Mouse (Mus musculus): Measurements from ENCODE around the gene Hcls1. TPM values are rescaled to one million over a fixed set of nuclear protein-coding genes. Genes with fewer than 3 reads are reported as not detected.

Hcls1 gene
- total RNA-seq, 4 experiments from 2014 or later: 4.9 to 9.0 (median 7.1) TPM

- DNase-seq (ENCODE audit: low spot score): no peak
Measured at GRCm38 (mm10) chr16:36930231-36931136, 4.3 kb upstream of the Hcls1 start.

GRCm38 (mm10) chr16:36931381-36931780 is 3.4 kb upstream of the Hcls1 start:
- DNase-seq (ENCODE audit: low spot score): no peak

GRCm38 (mm10) chr16:36931976-36932375 is 2.8 kb upstream of the Hcls1 start:
- DNase-seq (ENCODE audit: low spot score): no peak

GRCm38 (mm10) chr16:36932546-36932945 is 2.2 kb upstream of the Hcls1 start:
- no peak for DNase-seq (ENCODE audit: low spot score)

GRCm38 (mm10) chr16:36934131-36934840 is 497 bp upstream of the Hcls1 start:
- DNase-seq (ENCODE audit: low spot score): peak; percentile 26

- peak; percentile 17 for DNase-seq (ENCODE audit: low spot score)
Measured at GRCm38 (mm10) chr16:36935814-36936213, 1.0 kb downstream of the Hcls1 start.

GRCm38 (mm10) chr16:36941137-36941727 is 6.4 kb downstream of the Hcls1 start:
- peak; percentile 65 for DNase-seq (ENCODE audit: low spot score)

GRCm38 (mm10) chr16:36941895-36942294 is 7.1 kb downstream of the Hcls1 start:
- no peak for DNase-seq (ENCODE audit: low spot score)

- DNase-seq (ENCODE audit: low spot score): no peak
Measured at GRCm38 (mm10) chr16:36943591-36943990, 8.8 kb downstream of the Hcls1 start.

GRCm38 (mm10) chr16:36944895-36945424 is 10.2 kb downstream of the Hcls1 start:
- peak; percentile 72 for DNase-seq (ENCODE audit: low spot score)

- DNase-seq (ENCODE audit: low spot score): no peak
Measured at GRCm38 (mm10) chr16:36946459-36947159, 11.8 kb downstream of the Hcls1 start.

- DNase-seq (ENCODE audit: low spot score): no peak
Measured at GRCm38 (mm10) chr16:36947646-36948197, 12.9 kb downstream of the Hcls1 start.

- no peak for DNase-seq (ENCODE audit: low spot score)
Measured at GRCm38 (mm10) chr16:36949614-36950336, 15.0 kb downstream of the Hcls1 start.

GRCm38 (mm10) chr16:36951029-36951428 is 16.2 kb downstream of the Hcls1 start:
- DNase-seq (ENCODE audit: low spot score): no peak

- DNase-seq (ENCODE audit: low spot score): no peak
Measured at GRCm38 (mm10) chr16:36955106-36955505, 20.3 kb downstream of the Hcls1 start.

- no peak for DNase-seq (ENCODE audit: low spot score)
Measured at GRCm38 (mm10) chr16:36963415-36963814, 28.6 kb downstream of the Hcls1 start.

- DNase-seq (ENCODE audit: low spot score): no peak
Measured at GRCm38 (mm10) chr16:36979127-36979526, 44.3 kb downstream of the Hcls1 start.

- DNase-seq (ENCODE audit: low spot score): no peak
Measured at GRCm38 (mm10) chr16:36983796-36984195, 49.0 kb downstream of the Hcls1 start.

GRCm38 (mm10) chr16:36985636-36986042 is 50.9 kb downstream of the Hcls1 start:
- peak; percentile 36 for DNase-seq (ENCODE audit: low spot score)

GRCm38 (mm10) chr16:36987399-36987798 is 52.6 kb downstream of the Hcls1 start:
- DNase-seq (ENCODE audit: low spot score): no peak
